Mouse (Mus musculus) G1E (cell line): ENCODE data around the gene Abcc3.

Experiments used
- CTCF ChIP-seq: IDR thresholded peaks from 2 replicates; pipeline ENCODE4 v1.5.1; 2012; ENCODE audit warnings: low read depth, low read length, inconsistent platforms, mixed read lengths
- GATA1 ChIP-seq: IDR thresholded peaks from 2 replicates; pipeline ENCODE4 v1.6.1; 2012; ENCODE audit warnings: borderline replicate concordance, low read length, inconsistent platforms, mixed read lengths
- POLR2AphosphoS5 ChIP-seq: IDR thresholded peaks from 2 replicates; pipeline ENCODE4 v1.6.1; 2012; ENCODE audit warnings: low read depth, low read length, inconsistent platforms; ENCODE audit not compliant: insufficient replicate concordance
- TAL1 ChIP-seq: conservative IDR thresholded peaks from 2 replicates; pipeline ENCODE4 v1.6.1; 2012; ENCODE audit warnings: low read depth, low read length, inconsistent platforms, mixed read lengths

DNA sequence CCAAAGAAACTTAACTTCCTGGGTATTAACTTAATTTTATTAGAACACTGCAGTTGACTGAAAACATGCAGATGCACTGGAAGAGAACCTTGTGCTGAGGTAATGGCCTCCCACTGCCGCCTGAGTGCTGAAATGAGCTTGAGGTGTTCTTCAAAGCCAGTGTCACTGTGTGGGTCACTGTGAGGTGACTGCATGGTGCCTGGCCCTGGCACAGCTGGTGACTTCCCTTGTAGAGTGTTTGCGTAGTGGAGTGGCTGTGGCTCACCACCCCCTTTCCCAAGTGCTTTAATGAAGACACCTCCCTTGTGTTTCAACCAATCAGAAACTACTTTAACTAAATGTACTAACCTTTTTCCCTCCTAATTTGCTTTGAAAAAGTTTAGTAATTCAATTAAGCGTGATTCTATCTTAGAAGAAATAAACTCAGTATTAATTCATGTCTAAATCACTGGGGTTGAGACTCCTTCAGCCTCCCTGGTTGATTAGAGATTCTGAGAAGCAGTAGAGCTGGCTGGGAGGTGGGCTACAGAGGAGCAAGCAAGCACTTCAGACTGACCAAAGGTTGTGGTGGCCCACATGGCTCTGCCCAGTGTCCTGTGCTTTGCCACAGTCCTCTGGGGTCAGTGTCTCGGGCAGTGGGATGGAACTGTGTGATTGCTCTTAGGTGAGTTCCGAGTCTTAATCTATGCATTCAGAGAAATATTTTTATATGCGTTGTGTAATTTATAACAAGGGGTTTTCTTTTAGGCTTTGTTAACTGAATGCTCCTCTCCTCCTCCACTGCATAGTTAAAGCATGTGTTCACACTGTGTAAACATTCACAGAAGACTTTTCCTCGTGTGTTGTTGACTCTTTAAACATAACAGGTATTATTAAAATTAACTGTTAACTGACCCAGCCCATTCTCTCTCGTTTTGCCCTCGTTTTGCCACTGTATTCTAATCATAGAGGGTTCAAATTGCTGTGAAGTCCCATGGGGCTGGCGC is 51.6 kb downstream of the Abcc3 start:
- no peak for TF ChIP-seq TAL1
- TF ChIP-seq CTCF = no peak
- TF ChIP-seq POLR2AphosphoS5 = no peak
- TF ChIP-seq GATA1 = no peak
